Mouse (Mus musculus) right cerebral cortex, postnatal 10 days (tissue): ENCODE measurements at regions not wholly inside any gene's neighbourhood (a gene's known extent, or its start where the extent isn't known, plus 50 kb on each side); places are given as distances from the start of the nearest gene placed in this dataset.

Experiments
- DNase-seq, 2 experiments: peaks; one replicate each; pipeline ENCODE4 v3.0.0; 2021; ENCODE audit warnings: low spot score in 2 of 2

GRCm38 (mm10) chr12:64273730-64274129 lies 200.8 kb downstream of the Fscb start:
- no peak for DNase-seq

GRCm38 (mm10) chr12:64266130-64266529 lies 208.4 kb downstream of the Fscb start:
- no peak for DNase-seq

GRCm38 (mm10) chr12:64255016-64255415 lies 219.5 kb downstream of the Fscb start:
- no peak for DNase-seq

- DNase-seq = no peak
Measured at GRCm38 (mm10) chr12:64249974-64250373, 224.5 kb downstream of the Fscb start.

GRCm38 (mm10) chr12:64229510-64230078 lies 244.9 kb downstream of the Fscb start:
- peak; percentile 40 to 53 for DNase-seq

GRCm38 (mm10) chr12:64216409-64216808 lies 258.1 kb downstream of the Fscb start:
- no peak for DNase-seq

GRCm38 (mm10) chr12:64198385-64198784 lies 276.1 kb downstream of the Fscb start:
- no peak for DNase-seq
